Mouse (Mus musculus): Measurements from ENCODE around the gene Acrbp. TPM values are rescaled to one million over a fixed set of nuclear protein-coding genes. Genes with fewer than 3 reads are reported as not detected.
"Not testable (repeated sequence)": the region's sequence is repeated elsewhere in the genome, so short reads cannot be mapped to it uniquely, and the experiment has no call there.

Gene Acrbp
- total RNA-seq, 2 experiments from 2014 or later, result 2.5 to 2.7 TPM

GRCm38 (mm10) chr6:125063906-125064305 is 14.4 kb downstream of the Acrbp start:
- DNase-seq, result no peak
- intact Hi-C loops (cut with DNase I), result no loop called here

GRCm38 (mm10) chr6:125065223-125065622 is 15.7 kb downstream of the Acrbp start:
- DNase-seq; intact Hi-C loops (cut with DNase I): not testable (repeated sequence)

- intact Hi-C loops (cut with DNase I), result no loop called here
- DNase-seq, result no peak
These were observed 18.1 kb downstream of the Acrbp start, which contains the start of gene Lpar5 for GRCm38 (mm10) chr6:125067571-125067995. TSS of gene Lpar5 (plus strand) at chr6:125067920.

- DNase-seq, result no peak
- intact Hi-C loops (cut with DNase I), result no loop called here
These were observed 21.8 kb downstream of the Acrbp start for GRCm38 (mm10) chr6:125071170-125071895.

GRCm38 (mm10) chr6:125071896-125072279 is 22.4 kb downstream of the Acrbp start:
- intact Hi-C loops (cut with DNase I), result no loop called here
- DNase-seq, result no peak

GRCm38 (mm10) chr6:125073825-125074224 is 24.3 kb downstream of the Acrbp start:
- intact Hi-C loops (cut with DNase I), result no loop called here
- DNase-seq, result no peak

GRCm38 (mm10) chr6:125081394-125081793 is 31.9 kb downstream of the Acrbp start:
- intact Hi-C loops (cut with DNase I), result loop anchor here (5.0 kb wide), 1 partner anchor 179 kb away; no protein-coding TSS in a partner anchor
- DNase-seq, result no peak

- peak; percentile 84 to 87 for DNase-seq
- intact Hi-C loops (cut with DNase I), result loop anchor here (5.0 kb wide), 1 partner anchor 180 kb away; no protein-coding TSS in a partner anchor
These were observed 32.5 kb downstream of the Acrbp start for GRCm38 (mm10) chr6:125081797-125082560.

GRCm38 (mm10) chr6:125082801-125083386 is 33.4 kb downstream of the Acrbp start:
- DNase-seq, result no peak
- intact Hi-C loops (cut with DNase I), result loop anchor here (5.0 kb wide), 1 partner anchor 181 kb away; no protein-coding TSS in a partner anchor

GRCm38 (mm10) chr6:125084424-125084823 is 34.9 kb downstream of the Acrbp start:
- peak in 1 of 2 experiments; percentile 50 for DNase-seq
- intact Hi-C loops (cut with DNase I), result loop anchor here (1.0 to 5.0 kb wide), 2 partner anchors 38 to 182 kb away; no protein-coding TSS in a partner anchor

GRCm38 (mm10) chr6:125087937-125088336 is 38.4 kb downstream of the Acrbp start:
- intact Hi-C loops (cut with DNase I), result no loop called here
- no peak for DNase-seq

GRCm38 (mm10) chr6:125088561-125089321 is 39.3 kb downstream of the Acrbp start:
- DNase-seq, result peak; percentile 72
- intact Hi-C loops (cut with DNase I), result no loop called here

GRCm38 (mm10) chr6:125089521-125090321 is 40.2 kb downstream of the Acrbp start:
- intact Hi-C loops (cut with DNase I), result no loop called here
- DNase-seq, result peak; percentile 64 to 79

- no peak for DNase-seq
- intact Hi-C loops (cut with DNase I), result no loop called here
These were observed 41.0 kb downstream of the Acrbp start for GRCm38 (mm10) chr6:125090341-125091085.

- intact Hi-C loops (cut with DNase I), result no loop called here
- DNase-seq, result no peak
These were observed 42.9 kb downstream of the Acrbp start for GRCm38 (mm10) chr6:125092372-125092771.

GRCm38 (mm10) chr6:125094843-125095242 is 45.4 kb downstream of the Acrbp start:
- intact Hi-C loops (cut with DNase I), result no loop called here

GRCm38 (mm10) chr6:125095391-125096278 is 46.1 kb downstream of the Acrbp start, which contains the start of gene Chd4:
TSS of gene Chd4 (plus strand) at chr6:125095981.
- peak; percentile 88 to 94 for DNase-seq
- intact Hi-C loops (cut with DNase I), result no loop called here

More at GRCm38 (mm10) chr6:125094843-125095242, 45.4 kb downstream of the Acrbp start:
- no peak for DNase-seq

- no peak for DNase-seq
- intact Hi-C loops (cut with DNase I), result no loop called here
These were observed 46.7 kb downstream of the Acrbp start for GRCm38 (mm10) chr6:125096279-125096596.

All from gastrocnemius, postnatal 36 days (tissue).